In genomic region chr7:17009326-17010009, GRCm38 (mm10) we compare ENCODE assay signal across 22 mouse cellular contexts. TPM values are rescaled to one million over a fixed set of nuclear protein-coding genes. Genes with fewer than 3 reads are reported as not detected.
A peak's percentile ranks its signal among the peaks of the same experiment; 100 is the strongest.
DNase-seq lines count a peak whose midpoint lies in the region; ATAC-seq and TF ChIP-seq lines count a peak whose summit lies in the region.
"Had no signal": no experiment of that assay in that cellular context is flagged by ENCODE, and none has a peak within 500 bp of the region (broad histone marks: within the 10 kb centered on the region; RNA-seq: fewer than 3 reads in every experiment).

No protein-coding gene starts in this region.

- no peak overlapping the region for H3K9ac ChIP-seq in heart, adult 2 months (ENCODE audit: low read depth, low read length)
- H3K9ac ChIP-seq: forebrain, embryonic 13.5 days had no signal

- DNase-seq in heart, adult 11 months: peak; percentile 93
- DNase-seq in heart, embryonic 10.5 days (ENCODE audit: low spot score): no peak
- peak; percentile 81 for DNase-seq in thymus, postnatal 4 days
- DNase-seq in heart, adult 2 months: no peak
- DNase-seq in spleen, postnatal 36 days (ENCODE audit: low spot score in 2 of 2): no peak
- DNase-seq: adrenal gland, postnatal 36 days; cerebellum, adult 9-10 months; gastrocnemius, postnatal 25 days; kidney, adult 2 months; kidney, postnatal 4 days; liver; lung, adult 2 months; midbrain, embryonic 14.5 days; right cerebral cortex, postnatal 14 days had no signal

- TF ChIP-seq EP300 in heart, adult 2 months (IDR thresholded peaks at IDR 0.05; ENCODE audit: insufficient read depth, low read depth, low read length): no peak

- peak; percentile 49 for ATAC-seq in common myeloid progenitor, adult 5-6 weeks (replicated peaks; ENCODE audit: low read depth, poor library complexity, severe bottlenecking)
- ATAC-seq: forebrain, embryonic 13.5 days; hindbrain, embryonic 16.5 days; Patski had no signal

- no peak overlapping the region for H3K27ac ChIP-seq in heart, embryonic 10.5 days
- 0 out of 2 replicates have a peak overlapping the region, but pooled peaks have one; percentile 12 for H3K27ac ChIP-seq in olfactory bulb, adult 2 months (ENCODE audit: insufficient read depth, low read depth, low read length)
- H3K27ac ChIP-seq in heart, adult 2 months: no peak overlapping the region
- H3K27ac ChIP-seq: embryonic facial prominence, embryonic 10.5 days; forebrain, embryonic 13.5 days; macrophage had no signal

- no peaks in the 10 kb centered on the region for H3K4me1 ChIP-seq in heart, embryonic 10.5 days
- H3K4me1 ChIP-seq in olfactory bulb, adult 2 months (ENCODE audit: control insufficient read depth, insufficient read depth, low read length): peaks cover 3% of the 10 kb centered on the region; the same call in 1 of the 2 replicates
- H3K4me1 ChIP-seq in heart, adult 2 months (ENCODE audit: control insufficient read depth, insufficient read depth, low read length): peaks cover 2% of the 10 kb centered on the region; the same call in 1 of the 2 replicates
- H3K4me1 ChIP-seq: embryonic facial prominence, embryonic 10.5 days; forebrain, embryonic 13.5 days had no signal

- no peaks in the 10 kb centered on the region for H3K79me2 ChIP-seq in heart, adult 2 months (replicated peaks; ENCODE audit: control insufficient read depth, insufficient read depth, low read length)

- H3K27me3 ChIP-seq in heart, embryonic 10.5 days (ENCODE audit: insufficient read depth, poor library complexity, severe bottlenecking): no peaks in the 10 kb centered on the region
- H3K27me3 ChIP-seq in heart, adult 2 months (ENCODE audit: control insufficient read depth, insufficient read depth, low read length): no peaks in the 10 kb centered on the region
- H3K27me3 ChIP-seq: forebrain, embryonic 13.5 days; Patski had no signal

- 90% methylated on average over 16 of the region's 16 CpGs for WGBS in heart, embryonic 10.5 days
- WGBS in olfactory bulb, adult 2 months: 88% methylated on average over 16 of the region's 16 CpGs
- WGBS in heart, adult 2 months: 82% methylated on average over 16 of the region's 16 CpGs

- no peak for TF ChIP-seq CTCF in olfactory bulb, adult 2 months (IDR thresholded peaks at IDR 0.05; ENCODE audit: insufficient read depth, low read depth, low read length)
- no peak for TF ChIP-seq CTCF in heart, adult 2 months (IDR thresholded peaks at IDR 0.05)

- intact Hi-C loops in heart, adult 2 months (cut with DNase I): no loop called here

- TF ChIP-seq POLR2A in olfactory bulb, adult 2 months (IDR thresholded peaks at IDR 0.05; ENCODE audit: insufficient read depth, low read depth, low read length): no peak
- no peak for TF ChIP-seq POLR2A in heart, adult 2 months (IDR thresholded peaks at IDR 0.05; ENCODE audit: insufficient read depth, low read depth, low read length)

- no peak overlapping the region for H3K4me3 ChIP-seq in heart, embryonic 10.5 days
- no peak overlapping the region for H3K4me3 ChIP-seq in olfactory bulb, adult 2 months (ENCODE audit: insufficient read depth, low read depth, low read length)
- no peak overlapping the region for H3K4me3 ChIP-seq in heart, adult 2 months
- H3K4me3 ChIP-seq: embryonic facial prominence, embryonic 10.5 days; forebrain, embryonic 13.5 days had no signal

- peaks cover 98% of the 10 kb centered on the region for H3K36me3 ChIP-seq in heart, embryonic 10.5 days
- no peaks in the 10 kb centered on the region for H3K36me3 ChIP-seq in heart, adult 2 months (ENCODE audit: control insufficient read depth, insufficient read depth, low read length)

- no peaks in the 10 kb centered on the region for H3K9me3 ChIP-seq in heart, embryonic 10.5 days
- H3K9me3 ChIP-seq: embryonic facial prominence, embryonic 10.5 days; forebrain, embryonic 13.5 days had no signal

RNA-seq across cellular contexts. Expression of gene Ccdc8, which starts 17.0 kb away (rescaled TPM):
- polyA plus RNA-seq in heart, embryonic 10.5 days (2016; fragmentation: Nextera tagmentation; extraction: Ambion mirVana): 13.3 and 19.7 TPM in 2 replicates
- total RNA-seq in common myeloid progenitor, adult 5-6 weeks (2017): 6.5 and 8.2 TPM in 2 replicates
- polyA plus RNA-seq in olfactory bulb, adult 2 months (2012; ENCODE audit: insufficient read depth, insufficient read length, low replicate concordance, missing spikeins): not detected in 2 replicates
- 1 to 10 TPM; 4.0 to 4.4 TPM for total RNA-seq in heart, adult 2 months (2021)
- polyA plus RNA-seq in heart, adult 2 months (2012; rRNA removed): 2.7 and 4.2 TPM in 2 replicates

RNA-seq across cellular contexts. Expression of gene Ppp5c, which starts 18.3 kb away (rescaled TPM):
- polyA plus RNA-seq in heart, embryonic 10.5 days (2016; fragmentation: Nextera tagmentation; extraction: Ambion mirVana): 112 and 124 TPM in 2 replicates
- total RNA-seq in common myeloid progenitor, adult 5-6 weeks (2017): 75.0 and 99.0 TPM in 2 replicates
- polyA plus RNA-seq in olfactory bulb, adult 2 months (2012; ENCODE audit: insufficient read depth, insufficient read length, low replicate concordance, missing spikeins): not detected in 2 replicates
- total RNA-seq in heart, adult 2 months (2021): 100 to 1,000 TPM in 1 of 2 experiments, 10 to 100 TPM in 1; 89.0 to 104 TPM
- polyA plus RNA-seq in heart, adult 2 months (2012; rRNA removed): 157 and 163 TPM in 2 replicates

RNA-seq across cellular contexts. Expression of gene Gm42372, which starts 26.6 kb away (rescaled TPM):
- 0.22 and 0.24 TPM in 2 replicates for polyA plus RNA-seq in heart, embryonic 10.5 days (2016; fragmentation: Nextera tagmentation; extraction: Ambion mirVana)
- total RNA-seq in common myeloid progenitor, adult 5-6 weeks (2017): 0.37 TPM in 1 of 2 replicates, not detected in the other
- polyA plus RNA-seq in olfactory bulb, adult 2 months (2012; ENCODE audit: insufficient read depth, insufficient read length, low replicate concordance, missing spikeins): not detected in 2 replicates
- total RNA-seq in heart, adult 2 months (2021): not detected
- 0.03 TPM in 1 of 2 replicates, not detected in the other for polyA plus RNA-seq in heart, adult 2 months (2012; rRNA removed)
- total RNA-seq: gastrocnemius, postnatal 25 days; heart, postnatal 25 days had no signal
- polyA plus RNA-seq: macrophage had no signal

RNA-seq across cellular contexts. Expression of gene Pnmal1, which starts 50.0 kb away (rescaled TPM):
- polyA plus RNA-seq in heart, embryonic 10.5 days (2016; fragmentation: Nextera tagmentation; extraction: Ambion mirVana): 0.16 and 0.30 TPM in 2 replicates
- total RNA-seq in common myeloid progenitor, adult 5-6 weeks (2017): 0.09 TPM in 1 of 2 replicates, not detected in the other
- polyA plus RNA-seq in olfactory bulb, adult 2 months (2012; ENCODE audit: insufficient read depth, insufficient read length, low replicate concordance, missing spikeins): not detected in 2 replicates
- under 1 TPM in 1 of 2 experiments, not detected in 1; 0.11 TPM for total RNA-seq in heart, adult 2 months (2021)
- polyA plus RNA-seq in heart, adult 2 months (2012; rRNA removed): 0.06 TPM in 2 replicates
- total RNA-seq: gastrocnemius, postnatal 25 days; heart, postnatal 25 days had no signal
- polyA plus RNA-seq: lung, adult 2 months; macrophage; Patski had no signal

RNA-seq across cellular contexts. Expression of gene Hif3a, which starts 52.8 kb away (rescaled TPM):
- polyA plus RNA-seq in heart, embryonic 10.5 days (2016; fragmentation: Nextera tagmentation; extraction: Ambion mirVana): 18.2 and 31.3 TPM in 2 replicates
- total RNA-seq in common myeloid progenitor, adult 5-6 weeks (2017): 0.82 and 2.2 TPM in 2 replicates
- polyA plus RNA-seq in olfactory bulb, adult 2 months (2012; ENCODE audit: insufficient read depth, insufficient read length, low replicate concordance, missing spikeins): not detected in 2 replicates
- 1 to 10 TPM; 1.9 to 3.0 TPM for total RNA-seq in heart, adult 2 months (2021)
- 1.6 and 2.5 TPM in 2 replicates for polyA plus RNA-seq in heart, adult 2 months (2012; rRNA removed)
- polyA plus RNA-seq: macrophage had no signal

Comparison
In these comparisons a context has a peak if more than half of its experiments do, and no peak if none do; other contexts are left out.
1. DNase-seq: peak in heart, adult 11 months (single experiment) and thymus, postnatal 4 days (single experiment); none in heart, embryonic 10.5 days (single experiment), heart, adult 2 months (0 of 2) and spleen, postnatal 36 days (0 of 2).
2. RNA of gene Gm42372, which starts 26.6 kb away (polyA plus RNA-seq): not detected in olfactory bulb, adult 2 months; 0.22 to 0.24 TPM in heart, embryonic 10.5 days and 0.03 TPM in heart, adult 2 months; every median in the first group is over 10 times any median in the second.